Mouse (Mus musculus): ENCODE measurements around the gene Akap2. TPM values are rescaled to one million over a fixed set of nuclear protein-coding genes. Genes with fewer than 3 reads are reported as not detected.

Akap2 gene
- polyA plus RNA-seq, 1 experiment from 2014 or later, result 99.3 TPM

DNA sequence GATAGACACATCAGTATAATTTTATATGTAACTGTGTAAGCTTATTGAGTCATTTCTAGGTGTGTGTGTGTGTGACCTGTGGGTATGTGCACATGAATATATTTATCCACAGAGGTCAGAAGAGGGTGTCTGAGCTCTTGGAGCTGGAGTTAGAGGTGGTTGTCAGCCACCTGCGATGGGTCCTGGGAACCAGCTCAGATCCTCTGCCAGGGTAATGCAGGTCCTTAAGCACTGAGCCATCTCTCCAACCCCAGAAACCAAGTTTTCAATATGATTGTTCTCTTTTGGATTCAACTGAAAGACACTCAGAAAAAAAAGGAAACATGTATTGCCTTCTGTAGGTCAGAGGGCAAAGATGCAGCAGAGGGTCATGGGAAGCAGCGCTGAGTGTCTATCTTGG is 35.1 kb upstream of the Akap2 start:
- DNase-seq (ENCODE audit: low read depth, low spot score) (no peak), ATAC-seq (no peak)
- no peaks in the 10 kb centered on the region for H3K27me3 ChIP-seq
- TF ChIP-seq CTCF (IDR thresholded peaks at IDR 0.05), result no peak
- CTCF ChIA-PET, result no interaction called here
- in situ Hi-C loops (cut with MboI; ENCODE audit: low pct_unique_long_range_greater_than_20kb), result no loop called here
- POLR2A ChIA-PET, result no interaction called here

DNA sequence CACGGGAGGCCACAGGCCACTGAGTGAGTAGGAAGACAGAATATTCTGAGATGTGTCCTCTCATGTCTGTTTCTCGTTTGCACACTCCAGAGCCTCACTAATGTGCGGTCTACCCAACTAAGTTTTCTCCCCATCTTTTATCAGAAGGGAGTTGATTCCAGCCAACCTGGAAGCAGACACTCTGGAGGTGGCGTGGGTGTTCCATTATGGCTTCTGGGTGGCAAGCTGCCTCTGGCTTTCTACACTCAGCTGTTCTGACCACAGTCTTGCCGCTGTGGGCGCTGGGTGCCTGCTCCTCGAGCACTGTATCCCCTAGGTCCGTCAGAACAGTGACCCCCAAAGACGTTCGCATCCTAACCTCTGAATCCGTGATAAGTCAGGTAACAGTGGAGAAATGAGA is 34.5 kb upstream of the Akap2 start:
- POLR2A ChIA-PET, result no interaction called here
- DNase-seq (ENCODE audit: low read depth, low spot score) (no peak), ATAC-seq (no peak)
- in situ Hi-C loops (cut with MboI; ENCODE audit: low pct_unique_long_range_greater_than_20kb), result no loop called here
- CTCF ChIA-PET, result no interaction called here
- no peak for TF ChIP-seq CTCF (IDR thresholded peaks at IDR 0.05)
- H3K27me3 ChIP-seq, result no peaks in the 10 kb centered on the region

DNA sequence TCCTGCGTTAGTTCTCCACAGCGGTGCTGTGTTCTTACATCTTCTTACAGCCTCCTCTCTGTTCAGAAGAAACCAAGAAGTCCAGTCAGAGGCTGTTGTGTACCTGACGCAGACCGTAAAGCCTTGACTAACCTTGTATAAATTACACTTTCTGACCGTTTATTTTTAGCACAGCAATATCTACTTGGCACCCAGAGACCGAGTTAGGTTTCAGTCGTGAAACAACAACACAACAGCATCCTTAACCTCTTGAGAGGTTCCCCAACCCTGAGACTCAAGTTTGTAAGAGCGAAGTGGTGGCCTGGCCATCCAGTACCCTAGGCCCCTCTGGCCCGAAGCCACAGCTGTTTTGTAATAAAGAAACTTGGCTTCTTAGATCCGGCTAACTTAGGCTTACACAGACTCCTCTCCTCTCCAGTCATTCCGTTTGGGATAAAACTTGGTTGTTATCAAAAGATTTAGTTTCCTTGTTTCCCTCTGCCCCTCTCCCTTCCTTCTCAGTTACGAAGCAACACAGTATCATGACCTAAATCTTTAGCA is 32.7 kb upstream of the Akap2 start:
- H3K27me3 ChIP-seq, result no peaks in the 10 kb centered on the region
- no peak for TF ChIP-seq CTCF (IDR thresholded peaks at IDR 0.05)
- POLR2A ChIA-PET, result no interaction called here
- CTCF ChIA-PET, result no interaction called here
- in situ Hi-C loops (cut with MboI; ENCODE audit: low pct_unique_long_range_greater_than_20kb), result no loop called here
- DNase-seq (ENCODE audit: low read depth, low spot score) (no peak), ATAC-seq (no peak)

DNA sequence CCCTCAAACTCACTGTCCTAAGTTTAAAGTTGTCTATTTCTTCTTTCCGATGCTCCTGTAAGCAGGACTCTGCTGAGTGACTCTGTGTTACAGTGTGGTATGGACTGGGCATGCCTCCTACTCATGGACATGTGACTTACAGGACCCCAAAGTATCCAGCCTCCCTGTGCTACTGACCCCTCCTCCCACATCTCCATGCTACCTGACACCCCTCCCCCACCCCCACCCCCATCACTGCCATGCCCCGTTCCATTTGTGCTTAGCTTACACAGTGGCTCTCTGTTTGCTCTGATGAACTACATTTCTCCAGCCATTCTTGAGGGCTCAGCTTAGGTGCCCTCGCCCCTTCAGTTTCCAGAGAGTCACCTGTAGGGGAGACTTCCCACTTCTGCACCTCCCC is 30.7 kb upstream of the Akap2 start:
- CTCF ChIA-PET, result no interaction called here
- in situ Hi-C loops (cut with MboI; ENCODE audit: low pct_unique_long_range_greater_than_20kb), result no loop called here
- DNase-seq (ENCODE audit: low read depth, low spot score) (no peak), ATAC-seq (no peak)
- no peak for TF ChIP-seq CTCF (IDR thresholded peaks at IDR 0.05)
- H3K27me3 ChIP-seq, result no peaks in the 10 kb centered on the region
- POLR2A ChIA-PET, result no interaction called here

DNA sequence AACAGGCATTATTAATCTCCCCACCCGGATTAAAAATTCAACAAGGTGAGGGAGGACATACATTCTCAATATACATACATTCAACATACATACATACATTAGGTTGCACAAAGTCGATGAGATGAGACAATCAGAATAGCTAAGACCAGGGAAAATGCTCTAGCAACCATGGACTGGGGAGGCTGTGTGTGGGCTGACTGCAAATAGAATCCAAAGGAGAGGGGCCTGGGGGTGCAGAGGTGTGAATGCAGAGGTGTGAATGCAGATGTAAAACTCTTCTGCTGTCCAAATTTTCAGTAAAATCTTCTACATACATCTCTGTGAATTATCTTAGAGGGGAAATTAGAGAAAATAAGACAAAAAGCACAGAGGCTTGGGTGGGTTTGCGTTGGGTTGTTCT is 29.9 kb upstream of the Akap2 start:
- ChIA-PET POLR2A (no interaction called here), CTCF (no interaction called here)
- ATAC-seq, result no peak
- H3K27me3 ChIP-seq, result no peaks in the 10 kb centered on the region
- in situ Hi-C loops (cut with MboI; ENCODE audit: low pct_unique_long_range_greater_than_20kb), result no loop called here
- no peak for TF ChIP-seq CTCF (IDR thresholded peaks at IDR 0.05)
- DNase-seq (ENCODE audit: low read depth, low spot score), result no peak

DNA sequence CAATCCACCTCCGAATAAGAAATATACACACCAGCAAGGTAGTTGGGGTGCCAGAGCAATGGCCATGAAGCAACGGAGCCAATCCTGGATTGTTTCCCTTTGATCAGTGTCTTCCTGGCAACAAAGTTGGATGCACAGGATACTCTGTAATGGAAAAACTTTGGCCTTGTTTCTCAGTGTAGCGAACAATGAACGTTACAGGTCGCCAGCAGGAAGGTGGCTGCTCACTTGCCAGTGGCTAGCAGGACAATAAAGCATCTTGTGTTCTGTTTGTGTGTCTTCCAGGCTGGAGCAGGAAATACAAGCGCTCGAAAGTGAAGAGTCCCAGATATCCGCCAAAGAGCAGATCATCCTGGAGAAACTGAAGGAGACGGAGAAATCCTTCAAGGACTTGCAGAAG is 29.3 kb upstream of the Akap2 start:
- POLR2A ChIA-PET, result no interaction called here
- no peak for ATAC-seq
- no peak for DNase-seq (ENCODE audit: low read depth, low spot score)
- no peak for TF ChIP-seq CTCF (IDR thresholded peaks at IDR 0.05)
- no peaks in the 10 kb centered on the region for H3K27me3 ChIP-seq
- CTCF ChIA-PET, result no interaction called here
- in situ Hi-C loops (cut with MboI; ENCODE audit: low pct_unique_long_range_greater_than_20kb), result no loop called here

DNA sequence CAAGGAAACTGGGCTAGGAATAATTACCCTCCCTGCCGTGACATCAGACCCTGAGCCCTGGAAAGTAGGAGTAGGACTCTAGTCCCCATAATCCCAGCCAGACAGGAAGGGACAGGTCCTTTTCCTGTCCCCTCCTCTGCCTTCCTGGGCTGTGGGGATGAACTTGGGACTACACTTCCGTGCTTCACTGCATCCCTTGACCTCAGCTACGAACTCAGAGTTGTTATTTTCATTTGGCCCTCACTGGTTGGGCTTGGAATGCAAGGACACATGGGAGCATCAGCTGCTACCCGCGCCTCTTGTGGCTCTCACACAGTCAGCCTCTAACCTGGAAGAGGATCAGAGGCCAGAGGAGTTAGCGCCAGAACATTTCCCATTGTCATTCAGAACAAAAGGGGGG is 27.5 kb upstream of the Akap2 start:
- ATAC-seq (no peak), DNase-seq (ENCODE audit: low read depth, low spot score) (no peak)
- ChIA-PET POLR2A (interaction anchor here (1.3 kb wide), 1 partner anchor 16 kb away, joined by 3 read pairs; no protein-coding TSS in a partner anchor), CTCF (no interaction called here)
- H3K27me3 ChIP-seq, result no peaks in the 10 kb centered on the region
- no peak for TF ChIP-seq CTCF (IDR thresholded peaks at IDR 0.05)
- in situ Hi-C loops (cut with MboI; ENCODE audit: low pct_unique_long_range_greater_than_20kb), result no loop called here

DNA sequence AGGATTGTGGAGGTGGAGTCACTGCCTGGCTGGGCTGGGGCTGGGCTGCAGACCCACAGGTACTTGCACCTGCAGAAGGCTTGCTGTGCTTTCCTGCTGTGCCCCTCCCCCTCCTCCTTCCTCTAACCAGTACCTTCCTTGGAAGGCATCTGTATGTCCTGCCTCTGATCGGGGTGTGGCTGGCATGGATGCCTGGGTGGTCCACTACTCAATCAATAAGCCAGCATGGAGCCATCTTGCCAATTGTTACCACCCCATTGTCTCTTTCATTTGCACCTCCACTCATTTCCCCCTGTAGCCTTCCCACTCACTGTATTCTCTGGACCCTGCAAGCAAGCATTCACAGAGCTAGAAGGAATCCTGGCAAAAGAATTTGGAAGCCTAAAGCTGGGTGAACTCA is 26.7 kb upstream of the Akap2 start:
- H3K27me3 ChIP-seq, result no peaks in the 10 kb centered on the region
- TF ChIP-seq CTCF (IDR thresholded peaks at IDR 0.05), result no peak
- POLR2A ChIA-PET, result interaction anchor here (0.6 kb wide), 1 partner anchor 26 kb away, joined by 4 read pairs; no protein-coding TSS in a partner anchor
- in situ Hi-C loops (cut with MboI; ENCODE audit: low pct_unique_long_range_greater_than_20kb), result no loop called here
- CTCF ChIA-PET, result no interaction called here
- ATAC-seq (no peak), DNase-seq (ENCODE audit: low read depth, low spot score) (no peak)

DNA sequence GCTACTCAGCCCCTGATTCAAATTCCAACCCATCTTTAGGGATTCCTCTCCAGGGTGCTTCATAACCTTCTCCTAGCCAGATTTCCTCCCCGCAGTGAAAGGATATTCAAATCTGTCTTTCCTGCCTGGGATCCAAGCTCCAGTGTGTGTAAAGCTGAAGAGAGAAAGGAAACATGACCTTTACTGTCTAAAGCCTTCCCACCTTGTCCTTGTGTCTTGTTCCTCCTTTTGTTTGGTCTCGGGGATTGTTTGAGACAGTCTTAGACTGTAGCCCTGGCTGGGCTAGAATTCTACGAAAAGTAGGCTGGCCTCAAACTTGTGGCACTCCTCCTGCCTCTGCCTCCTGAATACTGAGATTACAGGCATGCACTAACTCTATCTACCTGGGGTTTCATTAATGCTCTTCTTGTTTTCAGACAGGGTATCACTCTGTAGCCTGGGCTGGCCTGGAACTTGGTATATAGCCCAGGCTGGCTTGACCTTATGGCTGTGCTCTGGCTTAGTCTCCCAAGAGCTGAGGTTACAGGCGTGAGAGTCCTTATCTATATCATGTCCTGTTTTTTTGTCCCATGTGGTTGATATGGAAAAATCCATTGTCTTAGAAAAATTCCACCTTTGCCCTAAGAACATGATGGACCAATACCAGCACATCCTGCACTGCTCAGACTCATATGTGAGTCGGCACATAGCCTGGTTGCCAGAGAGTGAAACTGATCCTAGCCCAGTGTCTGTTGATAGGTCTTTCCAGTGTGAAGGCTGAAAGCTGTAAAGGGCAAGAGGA is 22.9 kb upstream of the Akap2 start:
- ATAC-seq (no peak), DNase-seq (ENCODE audit: low read depth, low spot score) (no peak)
- H3K27me3 ChIP-seq, result no peaks in the 10 kb centered on the region
- CTCF ChIA-PET, result no interaction called here
- in situ Hi-C loops (cut with MboI; ENCODE audit: low pct_unique_long_range_greater_than_20kb), result no loop called here
- no peak for TF ChIP-seq CTCF (IDR thresholded peaks at IDR 0.05)
- POLR2A ChIA-PET, result no interaction called here

DNA sequence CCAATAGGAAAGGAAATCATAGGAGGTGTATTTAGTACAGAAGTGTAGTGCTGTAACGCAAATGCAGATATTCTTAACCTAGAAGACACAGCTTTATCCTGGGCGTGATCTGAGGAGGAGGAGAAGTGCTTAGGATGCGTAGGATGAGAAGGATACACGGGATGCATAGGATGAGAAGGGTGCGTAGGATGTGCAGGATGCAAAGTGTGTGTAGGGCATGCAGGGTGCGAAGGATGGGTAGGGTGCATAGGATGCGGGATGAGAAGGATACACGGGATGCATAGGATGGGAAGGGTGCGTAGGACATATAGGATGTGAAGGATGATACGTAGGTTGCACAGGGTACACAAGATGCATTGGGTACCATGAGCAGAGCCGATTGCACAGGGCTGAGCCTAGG is 20.5 kb upstream of the Akap2 start:
- ChIA-PET CTCF (no interaction called here), POLR2A (no interaction called here)
- in situ Hi-C loops (cut with MboI; ENCODE audit: low pct_unique_long_range_greater_than_20kb), result no loop called here
- H3K27me3 ChIP-seq, result no peaks in the 10 kb centered on the region
- ATAC-seq (no peak), DNase-seq (ENCODE audit: low read depth, low spot score) (no peak)
- TF ChIP-seq CTCF (IDR thresholded peaks at IDR 0.05), result no peak

DNA sequence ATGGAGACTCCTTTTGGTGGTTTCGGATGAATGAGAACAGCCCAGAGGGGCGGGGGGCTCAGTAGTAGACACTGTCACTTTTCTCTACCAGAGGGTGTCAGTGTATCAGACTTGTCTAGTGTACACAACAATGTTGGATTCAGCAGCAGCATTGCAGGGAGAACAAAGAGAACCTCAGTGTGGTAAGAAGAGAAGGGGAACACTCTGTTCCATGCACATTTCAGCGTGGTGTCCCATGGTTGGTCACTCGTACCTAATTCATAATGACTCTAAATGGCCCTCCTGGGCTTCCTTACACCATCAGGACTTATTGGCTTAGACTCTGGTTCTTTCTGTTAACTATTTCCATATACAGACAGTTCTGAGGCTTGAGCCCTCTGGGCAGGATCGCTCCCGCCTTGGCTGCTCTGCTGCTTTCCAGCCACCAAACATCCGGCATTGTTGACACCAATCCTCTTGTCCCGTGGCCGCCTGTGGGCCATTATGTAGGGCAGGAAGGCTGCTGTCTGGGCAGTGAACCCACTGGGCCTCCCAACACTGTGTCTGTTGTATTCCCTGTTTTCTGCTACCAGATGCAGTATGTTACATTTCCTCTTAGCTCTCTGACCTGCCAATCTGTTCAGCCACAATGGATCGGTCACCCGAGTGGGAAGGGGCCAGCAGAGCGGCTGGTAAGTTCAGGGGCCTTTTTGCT is 19.4 kb upstream of the Akap2 start:
- no peak for DNase-seq (ENCODE audit: low read depth, low spot score)
- in situ Hi-C loops (cut with MboI; ENCODE audit: low pct_unique_long_range_greater_than_20kb), result no loop called here
- no peak for TF ChIP-seq CTCF (IDR thresholded peaks at IDR 0.05)
- no peak for ATAC-seq
- H3K27me3 ChIP-seq, result no peaks in the 10 kb centered on the region
- POLR2A ChIA-PET, result no interaction called here
- CTCF ChIA-PET, result no interaction called here

Measured in Patski (cell line).